Mouse (Mus musculus) small intestine, adult 2 months (tissue): Measurements from ENCODE around the gene Gm11733. TPM values are rescaled to one million over a fixed set of nuclear protein-coding genes. Genes with fewer than 3 reads are reported as not detected.

Experiments
- H3K27ac ChIP-seq: fragments of 200-500 bp; 2 replicates; pipeline ENCODE4 v1.5.1; 2012; ENCODE audit warnings: low read depth, low read length, control low read depth, inconsistent platforms; ENCODE audit not compliant: insufficient read depth
- H3K27me3 ChIP-seq: fragments of 200-500 bp; 2 replicates; pipeline ENCODE4 v1.6.1; 2012; ENCODE audit warnings: mild to moderate bottlenecking, moderate library complexity, low read length, inconsistent platforms; ENCODE audit not compliant: control insufficient read depth, insufficient read depth
- H3K36me3 ChIP-seq: fragments of 200-500 bp; 2 replicates; pipeline ENCODE4 v1.6.1; 2012; ENCODE audit warnings: mild to moderate bottlenecking, low read length, control low read depth, inconsistent platforms; ENCODE audit not compliant: control insufficient read depth, insufficient read depth
- H3K4me1 ChIP-seq: fragments of 200-500 bp; 2 replicates; pipeline ENCODE4 v1.6.1; 2012; ENCODE audit warnings: low read length, inconsistent platforms, mixed read lengths; ENCODE audit not compliant: control insufficient read depth, insufficient read depth, insufficient read length
- H3K4me3 ChIP-seq: fragments of 200-500 bp; 2 replicates; pipeline ENCODE4 v1.5.1; 2012; ENCODE audit warnings: low read depth, mild to moderate bottlenecking, control low read depth, inconsistent platforms, low read length, moderate library complexity
- CTCF ChIP-seq: fragments of 200-500 bp; IDR thresholded peaks from 2 replicates; pipeline ENCODE4 v1.5.1; 2012; ENCODE audit warnings: low read depth, mild to moderate bottlenecking, control low read depth, inconsistent platforms, low read length, moderate library complexity, mixed read lengths; ENCODE audit not compliant: insufficient replicate concordance, insufficient read length; ENCODE audit errors: extremely low read depth
- POLR2A ChIP-seq: fragments of 200-500 bp; IDR thresholded peaks from 2 replicates; pipeline ENCODE4 v1.6.1; 2012; ENCODE audit warnings: low read depth, mild to moderate bottlenecking, control low read depth, inconsistent platforms, low read length, moderate library complexity
- WGBS: fragments of 180-500 bp; shearing (Covaris S2); methylation state at CpG from one replicate; pipeline ENCODE4 v1.1.7; 2018; 5-methylcytosine and 5-hydroxymethylcytosine counted together
- polyA plus RNA-seq: library from polyadenylated mRNA; depleted of rRNA; stranded (reverse); fragments of >200 nt; gene quantifications from 2 replicates; pipeline ENCODE4 v1.2.3, GENCODE M21; 2012

The Gm11733 gene
- polyA plus RNA-seq, 1 experiment: not detected

DNA sequence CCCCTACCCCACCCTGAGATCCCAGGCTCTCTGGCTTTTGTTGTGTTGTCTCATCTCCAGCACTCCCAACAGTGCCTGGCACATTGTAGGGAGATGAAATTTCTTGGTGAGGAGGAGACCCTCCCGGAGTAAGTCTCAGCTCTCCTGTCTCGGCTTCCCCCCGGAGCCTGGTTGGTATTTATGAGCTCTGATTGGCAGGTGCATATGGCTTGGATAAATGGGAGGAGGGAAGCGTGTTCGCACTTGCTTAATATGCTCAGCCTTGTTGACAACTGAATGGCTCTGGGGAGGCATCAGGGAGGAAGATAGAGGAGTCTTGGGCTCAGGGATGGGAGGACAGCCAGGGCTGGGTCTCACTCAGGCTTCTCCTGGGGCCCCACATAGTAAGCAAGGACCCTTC, 14.4 kb upstream of the Gm11733 start:
- H3K27me3 ChIP-seq: no peaks in the 10 kb centered on the region
- H3K27ac ChIP-seq: no peak overlapping the region
- no peak for TF ChIP-seq CTCF
- TF ChIP-seq POLR2A: no peak
- no peaks in the 10 kb centered on the region for H3K36me3 ChIP-seq
- no peaks in the 10 kb centered on the region for H3K4me1 ChIP-seq
- 88% methylated on average over 5 of the region's 5 CpGs for WGBS
- no peak overlapping the region for H3K4me3 ChIP-seq

DNA sequence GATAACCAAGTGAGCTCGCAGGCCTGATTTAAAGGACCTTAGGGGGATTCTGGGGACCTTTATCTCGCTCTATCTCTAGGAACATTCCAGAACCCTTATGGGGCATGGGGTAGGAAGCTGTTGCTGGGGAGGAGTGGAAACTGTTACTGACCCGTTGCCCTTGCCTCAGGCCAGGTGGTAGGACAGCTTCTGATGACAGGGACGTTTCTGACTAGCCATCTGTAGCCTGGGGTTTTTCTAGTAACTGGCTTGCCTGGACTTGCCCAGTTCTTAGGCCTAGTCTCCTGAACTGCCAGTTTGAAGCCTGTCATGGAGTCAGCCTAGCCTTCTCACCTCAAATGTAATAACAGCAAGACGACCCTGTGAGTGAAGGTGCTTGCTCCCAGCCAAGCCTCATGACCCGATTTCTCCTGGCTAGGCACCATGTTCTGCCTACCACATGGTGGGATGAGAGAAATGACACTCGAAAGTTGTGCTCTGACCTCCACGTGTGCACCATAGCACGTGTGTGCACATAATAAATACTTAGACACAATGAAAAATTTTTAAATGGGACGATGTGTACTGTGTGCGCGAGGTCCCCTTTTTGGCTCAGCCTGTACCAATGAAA, 13.5 kb upstream of the Gm11733 start:
- TF ChIP-seq CTCF: no peak
- no peak for TF ChIP-seq POLR2A
- WGBS: 84% methylated on average over 12 of the region's 12 CpGs
- Histone ChIP-seq H3K36me3 (no peaks in the 10 kb centered on the region), H3K27ac (no peak overlapping the region), H3K4me1 (no peaks in the 10 kb centered on the region), H3K27me3 (no peaks in the 10 kb centered on the region), H3K4me3 (no peak overlapping the region)

DNA sequence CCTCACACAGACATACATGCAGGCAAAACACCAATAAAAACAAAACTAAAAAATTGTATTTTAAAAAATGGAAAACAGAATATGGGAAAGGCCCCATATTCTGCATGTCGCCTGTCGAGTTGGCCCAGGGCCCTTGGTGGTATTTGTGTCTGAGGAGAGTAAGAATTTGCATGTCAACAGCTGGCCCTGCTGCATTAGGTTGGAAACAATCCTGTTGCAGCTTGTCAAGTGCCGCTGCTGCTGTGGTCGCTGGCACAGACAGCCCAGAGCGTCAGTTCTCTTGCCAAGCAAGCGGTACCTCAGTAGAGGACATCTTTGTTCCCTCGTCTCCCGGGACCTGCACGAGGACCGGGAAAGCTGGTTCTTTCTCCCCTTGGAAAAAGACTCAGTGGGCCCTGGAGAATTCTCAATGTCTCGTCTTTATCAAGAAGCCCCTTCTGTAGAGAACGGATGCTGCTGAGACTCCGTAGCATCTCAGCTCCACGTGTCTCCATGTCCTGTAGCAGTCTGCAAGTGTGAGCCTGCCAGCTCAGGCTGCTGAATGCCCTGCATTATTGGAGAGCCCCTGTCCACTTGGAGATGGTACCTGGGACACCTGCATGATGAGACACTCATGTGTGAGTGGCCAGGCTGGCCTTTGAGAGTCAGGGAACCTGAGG, 12.4 kb upstream of the Gm11733 start:
- Histone ChIP-seq H3K4me1 (no peaks in the 10 kb centered on the region), H3K4me3 (no peak overlapping the region), H3K36me3 (no peaks in the 10 kb centered on the region), H3K27ac (no peak overlapping the region), H3K27me3 (no peaks in the 10 kb centered on the region)
- 79% methylated on average over 14 of the region's 14 CpGs for WGBS
- TF ChIP-seq CTCF (no peak), POLR2A (no peak)

DNA sequence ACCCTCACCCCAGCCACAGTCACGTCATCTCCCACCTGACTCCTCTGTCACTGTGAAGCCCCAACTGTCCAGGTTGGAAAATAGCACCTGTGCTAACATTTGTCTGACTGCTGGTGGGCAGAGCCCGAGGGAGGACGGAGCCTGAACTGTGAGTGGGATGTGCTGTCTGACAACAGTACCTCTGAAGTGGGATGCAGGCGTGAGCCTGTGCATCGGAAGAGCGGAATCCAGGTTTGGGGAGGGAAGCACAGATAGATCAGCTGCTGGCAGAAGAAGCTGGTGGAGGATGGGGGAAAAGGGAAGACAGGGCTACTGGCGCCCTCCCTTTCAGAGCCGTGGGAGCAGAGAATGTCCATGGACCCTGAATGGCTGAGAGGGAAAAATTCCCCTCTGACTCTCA, 11.3 kb upstream of the Gm11733 start:
- Histone ChIP-seq H3K4me1 (no peaks in the 10 kb centered on the region), H3K27ac (no peak overlapping the region), H3K27me3 (no peaks in the 10 kb centered on the region), H3K4me3 (no peak overlapping the region), H3K36me3 (no peaks in the 10 kb centered on the region)
- no peak for TF ChIP-seq POLR2A
- no peak for TF ChIP-seq CTCF
- 82% methylated on average over 8 of the region's 8 CpGs for WGBS

DNA sequence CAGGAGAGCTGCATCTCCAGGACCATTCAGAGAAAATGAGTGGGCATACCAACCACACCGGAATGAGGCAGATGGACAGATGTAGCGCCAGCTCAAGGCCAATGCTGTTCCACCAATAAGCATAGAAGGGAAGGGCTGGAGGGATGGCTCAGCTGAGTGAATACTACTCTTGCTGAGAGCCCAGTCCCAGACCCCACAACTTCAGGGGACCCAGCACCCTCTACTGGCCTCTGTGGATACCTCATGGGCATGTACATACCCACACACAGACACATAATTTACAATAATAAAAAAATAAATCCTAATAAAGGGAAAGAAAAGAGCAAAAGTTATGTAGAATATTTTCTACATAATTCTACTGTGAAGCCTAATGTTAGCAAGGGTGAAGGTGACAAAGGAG, 9.0 kb upstream of the Gm11733 start:
- H3K27me3 ChIP-seq: no peaks in the 10 kb centered on the region
- no peak overlapping the region for H3K4me3 ChIP-seq
- H3K27ac ChIP-seq: no peak overlapping the region
- no peaks in the 10 kb centered on the region; the same call in 1 of the 2 replicates for H3K4me1 ChIP-seq
- no peak for TF ChIP-seq CTCF
- no peak for TF ChIP-seq POLR2A
- 94% methylated on average over 2 of the region's 2 CpGs for WGBS
- H3K36me3 ChIP-seq: no peaks in the 10 kb centered on the region

DNA sequence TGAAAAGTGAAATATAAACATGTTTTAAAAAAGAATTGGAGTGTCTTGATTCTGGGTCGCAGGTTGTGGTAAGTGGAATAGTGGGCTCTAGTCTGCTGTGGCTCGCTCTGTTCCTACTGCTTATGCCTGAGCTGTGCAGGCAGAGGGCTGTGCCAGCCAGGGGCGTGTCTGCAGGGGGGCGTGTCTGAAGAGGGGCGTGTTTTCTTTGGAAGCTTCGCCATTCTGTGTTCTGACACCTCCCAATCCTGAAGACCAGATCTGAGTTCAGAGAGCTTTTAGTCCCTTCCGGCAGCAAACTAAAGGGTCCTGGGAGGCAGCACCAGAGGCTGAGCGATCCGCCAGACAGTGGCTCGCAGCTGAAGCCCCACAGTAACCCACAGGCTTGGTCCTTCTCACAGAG, 8.5 kb upstream of the Gm11733 start:
- TF ChIP-seq POLR2A (no peak), CTCF (no peak)
- Histone ChIP-seq H3K36me3 (no peaks in the 10 kb centered on the region), H3K27ac (no peak overlapping the region), H3K4me1 (no peaks in the 10 kb centered on the region; the same call in 1 of the 2 replicates), H3K4me3 (no peak overlapping the region), H3K27me3 (no peaks in the 10 kb centered on the region)
- WGBS: 13% methylated on average over 10 of the region's 10 CpGs

DNA sequence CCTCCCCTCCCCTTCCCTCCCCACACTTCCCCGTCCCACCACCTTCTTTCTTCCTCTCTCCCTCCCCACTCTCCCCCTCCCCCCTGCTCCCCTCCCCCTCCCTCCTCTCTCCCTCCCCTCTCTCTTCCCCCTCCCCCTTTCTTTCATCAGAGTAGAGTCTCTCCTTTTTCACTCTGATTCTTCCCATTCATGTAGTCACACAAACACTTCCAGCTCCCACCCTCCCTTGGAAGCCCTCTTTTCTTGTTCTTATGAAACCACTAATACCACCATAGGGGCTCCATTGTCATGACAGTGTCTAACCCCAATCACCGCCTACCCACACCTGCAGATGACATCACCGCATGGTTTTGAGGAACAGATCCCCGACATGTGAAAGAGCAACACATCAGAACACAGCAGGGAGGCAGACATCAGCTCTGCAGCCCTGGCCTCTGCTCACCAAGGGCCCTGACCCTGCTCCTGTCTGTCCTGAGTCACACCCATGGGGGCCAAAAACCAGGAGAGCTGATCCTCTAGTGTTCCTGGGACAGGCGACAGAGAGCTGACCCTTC, 7.5 kb upstream of the Gm11733 start:
- 73% methylated on average over 5 of the region's 5 CpGs for WGBS
- H3K4me3 ChIP-seq: no peak overlapping the region
- TF ChIP-seq POLR2A: no peak
- H3K27me3 ChIP-seq: no peaks in the 10 kb centered on the region
- H3K27ac ChIP-seq: no peak overlapping the region
- no peaks in the 10 kb centered on the region for H3K36me3 ChIP-seq
- no peaks in the 10 kb centered on the region; the same call in 1 of the 2 replicates for H3K4me1 ChIP-seq
